Mouse (Mus musculus) liver, postnatal 0 days (tissue): ENCODE measurements around the gene Fmod. TPM values are rescaled to one million over a fixed set of nuclear protein-coding genes. Genes with fewer than 3 reads are reported as not detected.

ENCODE experiments used
- ATAC-seq: fragments of 200-750 bp; cut with Nextera tagmentation; 2 replicates; pipeline ENCODE4 v1.8.0; 2017; ENCODE audit warnings: mild to moderate bottlenecking, moderate library complexity
- DNase-seq: peaks from one replicate; pipeline ENCODE4 v3.0.0-alpha.2; 2016
- H3K27ac ChIP-seq: fragments of 300-500 bp; sonication (generic); 2 replicates; pipeline ENCODE4 v1.5.1; 2014; ENCODE audit warnings: antibody characterized with exemption, moderate library complexity, mild to moderate bottlenecking, low read depth
- H3K27me3 ChIP-seq: fragments of 300-500 bp; sonication (generic); 2 replicates; pipeline ENCODE4 v1.6.1; 2014; ENCODE audit warnings: low read length, control low read depth, mixed read lengths; ENCODE audit not compliant: insufficient read depth
- H3K36me3 ChIP-seq: fragments of 300-500 bp; sonication (generic); replicated peaks from 2 replicates; pipeline ENCODE4 v1.6.1; 2014; ENCODE audit warnings: mild to moderate bottlenecking, control low read depth, low read length, moderate library complexity, mixed read lengths; ENCODE audit not compliant: insufficient read depth
- H3K4me1 ChIP-seq: fragments of 300-500 bp; sonication (generic); 2 replicates; pipeline ENCODE4 v1.6.1; 2014; ENCODE audit warnings: antibody characterized with exemption, mild to moderate bottlenecking, control low read depth; ENCODE audit not compliant: insufficient read depth
- H3K4me2 ChIP-seq: fragments of 300-500 bp; sonication (generic); 2 replicates; pipeline ENCODE4 v1.6.1; 2014; ENCODE audit warnings: low read depth, mild to moderate bottlenecking, low read length, moderate library complexity, mixed read lengths
- H3K4me3 ChIP-seq: fragments of 300-500 bp; sonication (generic); 2 replicates; pipeline ENCODE4 v1.5.1; 2014; ENCODE audit warnings: low read depth, low read length
- H3K9ac ChIP-seq: fragments of 300-500 bp; sonication (generic); replicated peaks from 2 replicates; pipeline ENCODE4 v1.6.1; 2014; ENCODE audit warnings: mild to moderate bottlenecking, moderate library complexity
- H3K9me3 ChIP-seq: fragments of 300-500 bp; sonication (generic); 2 replicates; pipeline ENCODE4 v1.6.1; 2016; ENCODE audit warnings: mild to moderate bottlenecking, control low read depth, low read length, mixed read lengths
- CTCF ChIP-seq: sonication (generic); IDR thresholded peaks from 2 replicates; pipeline ENCODE4 v1.5.1; 2016; ENCODE audit warnings: antibody characterized with exemption, low read depth
- EP300 ChIP-seq: IDR thresholded peaks from 2 replicates; pipeline ENCODE4 v1.6.1; 2016; ENCODE audit warnings: antibody characterized with exemption, low read depth, mild to moderate bottlenecking
- WGBS: fragments of 180-500 bp; shearing (Covaris S2); extraction: QIAGEN DNeasy Blood & Tissue Kit; methylation state at CpG from one replicate; pipeline ENCODE4 v1.1.7; 2014; ENCODE audit not compliant: insufficient replicate concordance; 5-methylcytosine and 5-hydroxymethylcytosine counted together
- polyA plus RNA-seq: library from polyadenylated mRNA; unstranded; fragments of >200 nt; fragmentation: Nextera tagmentation; extraction: Ambion mirVana; gene quantifications from 2 replicates; pipeline ENCODE4 v1.2.1, GENCODE M21; 2015

The Fmod gene
- polyA plus RNA-seq, 1 experiment from 2014 or later: 1.6 TPM

DNA sequence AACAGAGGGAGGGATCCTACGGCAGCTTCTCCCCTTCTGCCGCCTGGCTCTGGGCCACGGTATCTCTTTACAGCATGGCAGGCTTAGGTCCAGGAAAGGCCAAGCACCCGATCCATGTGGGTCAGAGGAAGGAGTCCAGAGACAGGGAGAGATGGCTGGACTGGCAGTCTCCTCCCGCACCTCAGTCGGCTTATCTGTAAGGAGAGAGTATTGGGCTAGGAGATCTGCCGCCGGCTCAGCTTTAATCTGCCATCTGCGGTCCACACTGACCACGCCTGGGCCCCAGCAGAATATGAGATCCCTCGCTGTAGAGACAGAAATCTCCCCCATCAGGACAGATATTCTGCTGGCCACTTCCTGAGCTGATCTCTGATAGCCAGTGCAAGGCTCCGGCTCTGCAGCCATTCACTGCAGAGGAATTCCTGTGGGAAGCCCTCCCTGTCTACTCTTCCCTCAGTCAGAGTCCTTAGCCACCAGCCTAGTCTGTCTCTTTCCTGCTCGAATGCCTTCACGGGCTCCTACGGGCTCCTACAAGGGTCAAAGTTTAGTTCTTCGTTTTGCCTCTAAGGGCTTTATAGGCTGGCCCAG lies 49.9 kb downstream of the Fmod start:
- no peaks in the 10 kb centered on the region for H3K27me3 ChIP-seq
- 33% methylated on average over 16 of the region's 16 CpGs for WGBS
- ATAC-seq (peak; percentile 47), DNase-seq (no peak)
- H3K36me3 ChIP-seq: no peaks in the 10 kb centered on the region
- H3K4me2 ChIP-seq: peak overlapping the region; percentile 59
- peaks cover 64% of the 10 kb centered on the region for H3K4me1 ChIP-seq
- peak overlapping the region; percentile 58 for H3K9ac ChIP-seq
- H3K4me3 ChIP-seq: peak overlapping the region; percentile 24
- TF ChIP-seq EP300: no peak
- TF ChIP-seq CTCF: no peak
- H3K9me3 ChIP-seq: no peaks in the 10 kb centered on the region
- H3K27ac ChIP-seq: peak overlapping the region; percentile 46

DNA sequence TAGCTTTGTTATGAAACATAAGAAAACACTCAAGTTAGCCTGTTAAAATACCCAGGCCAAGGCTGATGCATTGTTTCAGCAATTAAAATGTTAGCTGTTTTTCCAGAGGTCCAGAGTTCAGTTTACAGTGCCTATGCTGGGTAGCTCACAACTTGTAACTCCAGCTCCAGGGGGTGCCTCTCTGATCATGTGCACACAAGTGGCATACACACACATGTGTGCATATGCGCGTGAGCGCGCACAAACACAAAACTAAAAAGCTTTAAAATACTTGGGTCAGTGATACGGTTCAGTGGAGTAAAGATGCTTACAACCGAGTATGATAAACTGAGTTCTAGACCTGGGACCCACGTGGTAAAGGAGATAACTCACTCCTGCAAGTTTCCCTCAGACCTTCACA lies 52.0 kb downstream of the Fmod start:
- Histone ChIP-seq H3K4me3 (no peak overlapping the region), H3K27ac (no peak overlapping the region), H3K9me3 (no peaks in the 10 kb centered on the region), H3K36me3 (no peaks in the 10 kb centered on the region), H3K27me3 (no peaks in the 10 kb centered on the region), H3K4me1 (peaks cover 61% of the 10 kb centered on the region), H3K4me2 (no peak overlapping the region), H3K9ac (no peak overlapping the region)
- DNase-seq: no peak
- ATAC-seq: no peak
- TF ChIP-seq EP300: no peak
- no peak for TF ChIP-seq CTCF
- WGBS: 75% methylated on average over 7 of the region's 7 CpGs

DNA sequence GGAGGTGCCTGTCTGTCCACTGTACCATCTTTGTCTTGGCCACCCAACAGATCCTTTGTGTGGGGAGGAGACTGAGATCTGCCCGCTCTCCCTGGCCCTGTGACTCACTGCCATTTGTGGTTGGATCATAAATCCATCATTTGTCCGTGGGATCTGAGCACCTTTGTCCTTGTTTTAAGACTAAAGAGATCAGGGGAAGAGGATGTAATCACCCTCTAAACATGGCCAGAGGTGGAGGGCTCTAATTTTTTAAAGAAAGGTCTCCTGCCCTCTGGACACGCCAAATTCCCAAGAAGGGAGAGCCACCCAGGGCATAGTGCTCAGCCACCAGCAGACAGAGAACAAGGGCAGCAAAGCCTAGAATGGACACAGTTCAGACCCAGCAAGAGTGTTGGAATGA lies 54.8 kb downstream of the Fmod start:
- WGBS: 75% methylated on average over 3 of the region's 3 CpGs
- H3K4me3 ChIP-seq: no peak overlapping the region
- peak overlapping the region; percentile 52 for H3K9ac ChIP-seq
- no peaks in the 10 kb centered on the region for H3K9me3 ChIP-seq
- DNase-seq (no peak), ATAC-seq (no peak)
- peaks cover 66% of the 10 kb centered on the region for H3K4me1 ChIP-seq
- peak overlapping the region; percentile 78 for H3K4me2 ChIP-seq
- TF ChIP-seq EP300: no peak
- TF ChIP-seq CTCF: no peak
- H3K27ac ChIP-seq: peak overlapping the region; percentile 96
- no peaks in the 10 kb centered on the region for H3K27me3 ChIP-seq
- H3K36me3 ChIP-seq: no peaks in the 10 kb centered on the region

DNA sequence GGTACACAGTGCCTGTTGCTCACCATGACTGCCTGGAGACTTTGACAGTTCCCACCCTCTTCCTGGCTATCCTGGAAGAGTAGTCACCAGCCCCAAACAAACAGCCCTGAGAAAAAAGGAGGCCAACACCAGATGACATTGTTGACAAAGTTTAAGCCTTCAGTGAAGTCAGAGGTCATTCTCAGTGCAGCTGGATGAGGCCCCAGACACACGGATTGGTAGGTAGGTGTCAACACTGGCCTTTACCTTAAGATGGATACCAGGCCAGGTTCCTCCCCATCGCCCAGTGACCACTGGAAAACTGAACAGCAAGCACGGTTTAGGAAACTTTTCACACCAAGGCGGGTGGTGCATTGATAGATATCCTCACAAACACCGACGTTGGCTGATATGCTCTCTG lies 55.3 kb downstream of the Fmod start:
- ATAC-seq: peak; percentile 2; the same call in 1 of the 2 replicates
- H3K9me3 ChIP-seq: no peaks in the 10 kb centered on the region
- 24% methylated on average over 6 of the region's 6 CpGs for WGBS
- peak overlapping the region; percentile 42; the same call in 1 of the 2 replicates for H3K4me3 ChIP-seq
- H3K4me1 ChIP-seq: peaks cover 66% of the 10 kb centered on the region
- no peaks in the 10 kb centered on the region for H3K27me3 ChIP-seq
- H3K36me3 ChIP-seq: no peaks in the 10 kb centered on the region
- peak overlapping the region; percentile 96 for H3K27ac ChIP-seq
- no peak for DNase-seq
- peak overlapping the region; percentile 52 for H3K9ac ChIP-seq
- TF ChIP-seq EP300 (no peak), CTCF (no peak)
- H3K4me2 ChIP-seq: peak overlapping the region; percentile 78

DNA sequence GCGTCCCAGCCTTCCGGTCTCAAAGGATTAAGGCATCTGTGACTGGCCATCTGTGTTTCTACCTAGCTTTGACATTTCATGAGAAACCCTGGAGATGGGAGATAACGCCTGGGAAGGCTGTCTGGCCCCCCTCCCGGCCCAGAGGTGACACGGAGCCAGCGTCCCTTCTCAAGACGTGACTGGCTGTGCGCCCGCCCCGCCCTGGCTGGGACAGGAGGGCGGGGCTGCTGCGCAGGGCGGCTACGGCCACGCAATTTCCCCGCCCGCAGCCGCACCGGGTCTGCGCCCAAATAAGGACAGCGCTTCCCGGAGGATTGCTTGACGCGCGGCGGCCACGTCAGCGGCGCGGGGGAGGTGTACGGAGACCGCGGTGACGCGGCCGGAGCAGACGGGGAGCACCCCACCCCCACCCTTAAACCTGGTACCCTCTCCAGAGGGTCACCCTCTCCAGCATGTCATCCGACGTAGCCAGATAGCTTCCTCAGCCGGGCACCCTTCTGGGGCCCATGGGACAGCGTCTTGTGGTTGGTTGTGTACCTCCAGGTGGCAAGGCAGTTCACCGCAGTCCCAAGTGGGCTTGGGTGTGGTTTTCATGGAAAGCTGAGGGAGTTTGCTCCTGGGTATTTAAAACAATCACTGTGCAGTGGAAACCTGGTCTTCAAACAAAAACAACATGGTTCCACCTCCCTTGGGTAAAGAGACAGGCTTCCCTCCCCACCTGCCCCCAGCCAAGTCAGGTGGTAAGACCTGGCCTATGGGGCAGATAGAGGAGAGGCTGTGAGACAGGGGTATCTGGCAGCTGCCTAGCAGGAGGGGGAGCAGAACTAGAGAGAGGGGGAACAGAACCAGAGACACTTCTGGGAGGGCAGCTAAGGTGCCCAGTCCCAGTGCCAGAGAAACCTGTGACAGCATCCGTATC lies 56.1 kb downstream of the Fmod start:
- H3K4me3 ChIP-seq: peak overlapping the region; percentile 42
- H3K4me2 ChIP-seq: peak overlapping the region; percentile 78
- H3K9me3 ChIP-seq: no peaks in the 10 kb centered on the region
- TF ChIP-seq EP300 (peak; percentile 88), CTCF (0 out of 2 replicates have a peak, but pooled peaks have one; percentile 6)
- WGBS: 2% methylated on average over 42 of the region's 43 CpGs
- peak; percentile 95 for DNase-seq
- ATAC-seq: peak; percentile 95
- peak overlapping the region; percentile 60 for H3K9ac ChIP-seq
- H3K4me1 ChIP-seq: peaks cover 67% of the 10 kb centered on the region
- no peaks in the 10 kb centered on the region for H3K27me3 ChIP-seq
- H3K36me3 ChIP-seq: no peaks in the 10 kb centered on the region
- H3K27ac ChIP-seq: peak overlapping the region; percentile 96
